Mouse (Mus musculus) stomach, postnatal 0 days (tissue): ENCODE data around the gene Txnrd2. TPM values are rescaled to one million over a fixed set of nuclear protein-coding genes. Genes with fewer than 3 reads are reported as not detected.
A peak's percentile ranks its signal among the peaks of the same experiment; 100 is the strongest.

ENCODE experiments used
- ATAC-seq: fragments of 200-750 bp; cut with Nextera tagmentation; 2 replicates; pipeline ENCODE4 v1.8.0; 2017; ENCODE audit not compliant: low FRiP score, low TSS enrichment
- DNase-seq: peaks from one replicate; pipeline ENCODE4 v3.0.0-alpha.2; 2016; ENCODE audit warnings: low spot score
- H3K27ac ChIP-seq: fragments of 300-500 bp; sonication (generic); replicated peaks from 2 replicates; pipeline ENCODE4 v1.5.1; 2014; ENCODE audit warnings: mild to moderate bottlenecking, control low read depth
- H3K27me3 ChIP-seq: fragments of 300-500 bp; sonication (generic); 2 replicates; pipeline ENCODE4 v1.6.1; 2014; ENCODE audit warnings: low read length; ENCODE audit not compliant: control insufficient read depth, insufficient read depth
- H3K36me3 ChIP-seq: fragments of 300-500 bp; sonication (generic); 2 replicates; pipeline ENCODE4 v1.6.1; 2014; ENCODE audit warnings: low read length, mixed read lengths; ENCODE audit not compliant: control insufficient read depth, insufficient read depth
- H3K4me1 ChIP-seq: fragments of 300-500 bp; sonication (generic); replicated peaks from 2 replicates; pipeline ENCODE4 v1.6.1; 2014; ENCODE audit warnings: antibody characterized with exemption; ENCODE audit not compliant: control insufficient read depth, insufficient read depth
- H3K4me2 ChIP-seq: fragments of 300-500 bp; sonication (generic); replicated peaks from 2 replicates; pipeline ENCODE4 v1.6.1; 2014; ENCODE audit warnings: low read depth, mild to moderate bottlenecking, control low read depth, moderate library complexity
- H3K4me3 ChIP-seq: fragments of 300-500 bp; sonication (generic); 2 replicates; pipeline ENCODE4 v1.5.1; 2014; ENCODE audit warnings: low read depth, low read length, control low read depth
- H3K9ac ChIP-seq: fragments of 300-500 bp; sonication (generic); 2 replicates; pipeline ENCODE4 v1.6.1; 2014; ENCODE audit warnings: mild to moderate bottlenecking, low read length, control low read depth, mixed read lengths
- H3K9me3 ChIP-seq: fragments of 300-500 bp; sonication (generic); 2 replicates; pipeline ENCODE4 v1.6.1; 2016; ENCODE audit warnings: low read length; ENCODE audit not compliant: control insufficient read depth
- CTCF ChIP-seq: IDR thresholded peaks from 2 replicates; pipeline ENCODE4 v1.5.1; 2016; ENCODE audit warnings: antibody characterized with exemption, low read depth, mild to moderate bottlenecking, moderate library complexity
- EP300 ChIP-seq: optimal IDR thresholded peaks from 2 replicates; pipeline ENCODE3; 2016; ENCODE audit warnings: antibody characterized with exemption
- WGBS: fragments of 180-500 bp; shearing (Covaris S2); extraction: QIAGEN DNeasy Blood & Tissue Kit; methylation state at CpG from one replicate; pipeline ENCODE4 v1.1.7; 2014; 5-methylcytosine and 5-hydroxymethylcytosine counted together
- polyA plus RNA-seq: library from polyadenylated mRNA; unstranded; fragments of >200 nt; fragmentation: Nextera tagmentation; extraction: Ambion mirVana; gene quantifications from 2 replicates; pipeline ENCODE4 v1.2.1, GENCODE M21; 2015

The Txnrd2 gene
- polyA plus RNA-seq, 1 experiment from 2014 or later, result 16.2 TPM

GRCm38 (mm10) chr16:18391127-18391526, 35.1 kb upstream of the Txnrd2 start:
- TF ChIP-seq EP300, result no peak
- no peak for TF ChIP-seq CTCF
- Histone ChIP-seq H3K4me1 (no peaks in the 10 kb centered on the region; the same call in 1 of the 2 replicates), H3K4me3 (no peak overlapping the region), H3K27me3 (no peaks in the 10 kb centered on the region), H3K4me2 (no peak overlapping the region), H3K9me3 (no peaks in the 10 kb centered on the region), H3K27ac (no peak overlapping the region), H3K36me3 (no peaks in the 10 kb centered on the region), H3K9ac (no peak overlapping the region)
- WGBS, result 99% methylated on average over 3 of the region's 3 CpGs
- DNase-seq (no peak), ATAC-seq (no peak)

GRCm38 (mm10) chr16:18391728-18392127, 34.5 kb upstream of the Txnrd2 start:
- H3K9me3 ChIP-seq, result no peaks in the 10 kb centered on the region
- no peaks in the 10 kb centered on the region; the same call in 1 of the 2 replicates for H3K4me1 ChIP-seq
- H3K27me3 ChIP-seq, result no peaks in the 10 kb centered on the region
- 72% methylated on average over 3 of the region's 3 CpGs for WGBS
- H3K27ac ChIP-seq, result 0 out of 2 replicates have a peak overlapping the region, but pooled peaks have one; percentile 61
- no peaks in the 10 kb centered on the region for H3K36me3 ChIP-seq
- TF ChIP-seq EP300 (no peak), CTCF (no peak)
- H3K4me3 ChIP-seq, result no peak overlapping the region
- no peak for ATAC-seq
- H3K4me2 ChIP-seq, result no peak overlapping the region
- DNase-seq, result no peak
- no peak overlapping the region for H3K9ac ChIP-seq

- peak; percentile 84 for ATAC-seq
These were observed 33.4 kb upstream of the Txnrd2 start for GRCm38 (mm10) chr16:18392469-18393426.

GRCm38 (mm10) chr16:18393595-18393994, 32.6 kb upstream of the Txnrd2 start:
- 0 out of 2 replicates have a peak, but pooled peaks cover 3% of the 10 kb centered on the region for H3K36me3 ChIP-seq
- peak overlapping the region; percentile 56; the same call in 1 of the 2 replicates for H3K4me3 ChIP-seq
- H3K4me1 ChIP-seq, result no peaks in the 10 kb centered on the region; the same call in 1 of the 2 replicates
- peak overlapping the region; percentile 100 for H3K4me2 ChIP-seq
- no peaks in the 10 kb centered on the region for H3K9me3 ChIP-seq
- ATAC-seq (no peak), DNase-seq (no peak)
- TF ChIP-seq EP300 (no peak), CTCF (no peak)
- no peak overlapping the region for H3K27ac ChIP-seq
- WGBS, result 66% methylated on average over 5 of the region's 5 CpGs
- H3K9ac ChIP-seq, result 0 out of 2 replicates have a peak overlapping the region, but pooled peaks have one; percentile 78
- no peaks in the 10 kb centered on the region for H3K27me3 ChIP-seq

More at GRCm38 (mm10) chr16:18392469-18393426, 33.4 kb upstream of the Txnrd2 start:
- DNase-seq, result peak; percentile 93
- Histone ChIP-seq H3K4me2 (peak overlapping the region; percentile 100), H3K4me3 (peak overlapping the region; percentile 56), H3K9me3 (no peaks in the 10 kb centered on the region), H3K27ac (peak overlapping the region; percentile 61), H3K27me3 (no peaks in the 10 kb centered on the region), H3K36me3 (0 out of 2 replicates have a peak, but pooled peaks cover under 1% of the 10 kb centered on the region), H3K4me1 (no peaks in the 10 kb centered on the region; the same call in 1 of the 2 replicates), H3K9ac (peak overlapping the region; percentile 78)
- WGBS, result 1% methylated on average over 60 of the region's 63 CpGs
- TF ChIP-seq CTCF, result peak; percentile 70
- TF ChIP-seq EP300, result no peak

- Histone ChIP-seq H3K4me2 (peak overlapping the region; percentile 100), H3K9me3 (no peaks in the 10 kb centered on the region), H3K27me3 (no peaks in the 10 kb centered on the region), H3K4me1 (no peaks in the 10 kb centered on the region; the same call in 1 of the 2 replicates), H3K9ac (no peak overlapping the region), H3K36me3 (0 out of 2 replicates have a peak, but pooled peaks cover 3% of the 10 kb centered on the region), H3K4me3 (no peak overlapping the region), H3K27ac (no peak overlapping the region)
- no peak for DNase-seq
- WGBS, result 70% methylated on average over 3 of the region's 3 CpGs
- no peak for ATAC-seq
- TF ChIP-seq CTCF (no peak), EP300 (no peak)
These were observed 32.1 kb upstream of the Txnrd2 start for GRCm38 (mm10) chr16:18394056-18394455.
